Mouse (Mus musculus) heart, postnatal 14 days (tissue): ENCODE results near the gene Scgb2b3. TPM values are rescaled to one million over a fixed set of nuclear protein-coding genes. Genes with fewer than 3 reads are reported as not detected.

Experiments used
- DNase-seq, 2 experiments: peaks; one replicate each; pipeline ENCODE4 v3.0.0; 2021 to 2022
- intact Hi-C: fragments of 180-260 bp; cut with DNase I; formaldehyde crosslinking; loops from one replicate; pipeline ENCODE4 v1.15.1; 2025
- long read RNA-seq, 2 experiments: library from polyadenylated mRNA; stranded (forward); transcript quantifications; one replicate each; pipeline ENCODE4 v2.0.0; 2021
- total RNA-seq, 2 experiments: library from RNA; stranded (reverse); gene quantifications; 2 replicates each; pipeline ENCODE4 v1.2.3; 2021

Gene Scgb2b3
- not detected for total RNA-seq
- long read RNA-seq, experiment 1, result 0 reads
- long read RNA-seq, experiment 2, result 0 reads

- intact Hi-C loops, result no loop called here
- no peak for DNase-seq
These were observed at the start of gene Scgb2b3 for GRCm38 (mm10) chr7:31362022-31362560. TSS of gene Scgb2b3 (minus strand) at chr7:31362072.

GRCm38 (mm10) chr7:31375292-31375691 lies 13.4 kb upstream of the Scgb2b3 start, which contains the start of gene Scgb1b3:
TSS of gene Scgb1b3 (plus strand) at chr7:31375592.
- DNase-seq, result no peak
- intact Hi-C loops, result no loop called here

Other genes starting within 250 kb of the Scgb2b3 start
- gene Hpn, start 246.8 kb downstream of the Scgb2b3 start, total RNA-seq, result 1 to 10 TPM; 2.1 to 2.3 TPM
- gene Scn1b, start 235.1 kb downstream of the Scgb2b3 start, total RNA-seq, result 10 to 100 TPM; 17.9 to 18.4 TPM
- 10 to 100 TPM; 30.3 to 34.1 TPM for gene Gramd1a, start 206.2 kb downstream of the Scgb2b3 start, total RNA-seq
- not detected for gene Scgb2b2, start 71.6 kb downstream of the Scgb2b3 start, total RNA-seq
- not detected for gene Scgb1b2, start 70.3 kb downstream of the Scgb2b3 start, total RNA-seq
- not detected for gene Scgb1b3, start 13.5 kb upstream of the Scgb2b3 start, total RNA-seq